Mouse (Mus musculus): ENCODE measurements around the gene AC170998.1. TPM values are rescaled to one million over a fixed set of nuclear protein-coding genes. Genes with fewer than 3 reads are reported as not detected.

AC170998.1 gene
- total RNA-seq (2017) = 10.1 to 17.4 TPM in 2 of 3 replicates, not detected in the other

GRCm38 (mm10) chr17:28725783-28726182, at the start of gene AC170998.1:
TSS of gene AC170998.1 (plus strand) at chr17:28726083.
- no peak for ATAC-seq (replicated peaks; ENCODE audit: insufficient number of reproducible peaks, low FRiP score, low TSS enrichment, poor library complexity, severe bottlenecking)

GRCm38 (mm10) chr17:28682311-28683084, 43.4 kb upstream of the AC170998.1 start:
- peak; percentile 62 for ATAC-seq (replicated peaks; ENCODE audit: insufficient number of reproducible peaks, low FRiP score, low TSS enrichment, poor library complexity, severe bottlenecking)

- ATAC-seq (replicated peaks; ENCODE audit: insufficient number of reproducible peaks, low FRiP score, low TSS enrichment, poor library complexity, severe bottlenecking) = no peak
Measured at GRCm38 (mm10) chr17:28683601-28684000, 42.3 kb upstream of the AC170998.1 start.

- no peak for ATAC-seq (replicated peaks; ENCODE audit: insufficient number of reproducible peaks, low FRiP score, low TSS enrichment, poor library complexity, severe bottlenecking)
Measured at GRCm38 (mm10) chr17:28684631-28685030, 41.3 kb upstream of the AC170998.1 start.

- no peak for ATAC-seq (replicated peaks; ENCODE audit: insufficient number of reproducible peaks, low FRiP score, low TSS enrichment, poor library complexity, severe bottlenecking)
Measured at GRCm38 (mm10) chr17:28687354-28687753, 38.5 kb upstream of the AC170998.1 start.

GRCm38 (mm10) chr17:28689586-28690283, 36.1 kb upstream of the AC170998.1 start, which contains the start of gene Slc26a8:
TSS of gene Slc26a8 (minus strand) at chr17:28690233.
- ATAC-seq (replicated peaks; ENCODE audit: insufficient number of reproducible peaks, low FRiP score, low TSS enrichment, poor library complexity, severe bottlenecking) = no peak

GRCm38 (mm10) chr17:28690776-28691686, 34.9 kb upstream of the AC170998.1 start, which contains the start of gene Mapk14:
TSS of gene Mapk14 (plus strand) at chr17:28691329.
- ATAC-seq (replicated peaks; ENCODE audit: insufficient number of reproducible peaks, low FRiP score, low TSS enrichment, poor library complexity, severe bottlenecking) = peak; percentile 81

GRCm38 (mm10) chr17:28691687-28692340, 34.1 kb upstream of the AC170998.1 start:
- no peak for ATAC-seq (replicated peaks; ENCODE audit: insufficient number of reproducible peaks, low FRiP score, low TSS enrichment, poor library complexity, severe bottlenecking)

- no peak for ATAC-seq (replicated peaks; ENCODE audit: insufficient number of reproducible peaks, low FRiP score, low TSS enrichment, poor library complexity, severe bottlenecking)
Measured at GRCm38 (mm10) chr17:28692341-28692710, 33.6 kb upstream of the AC170998.1 start.

- no peak for ATAC-seq (replicated peaks; ENCODE audit: insufficient number of reproducible peaks, low FRiP score, low TSS enrichment, poor library complexity, severe bottlenecking)
Measured at GRCm38 (mm10) chr17:28693086-28693485, 32.8 kb upstream of the AC170998.1 start.

GRCm38 (mm10) chr17:28694078-28694477, 31.8 kb upstream of the AC170998.1 start:
- no peak for ATAC-seq (replicated peaks; ENCODE audit: insufficient number of reproducible peaks, low FRiP score, low TSS enrichment, poor library complexity, severe bottlenecking)

GRCm38 (mm10) chr17:28694832-28695231, 31.1 kb upstream of the AC170998.1 start:
- no peak for ATAC-seq (replicated peaks; ENCODE audit: insufficient number of reproducible peaks, low FRiP score, low TSS enrichment, poor library complexity, severe bottlenecking)

GRCm38 (mm10) chr17:28696641-28697040, 29.2 kb upstream of the AC170998.1 start:
- ATAC-seq (replicated peaks; ENCODE audit: insufficient number of reproducible peaks, low FRiP score, low TSS enrichment, poor library complexity, severe bottlenecking) = no peak

- ATAC-seq (replicated peaks; ENCODE audit: insufficient number of reproducible peaks, low FRiP score, low TSS enrichment, poor library complexity, severe bottlenecking) = peak; percentile 73
Measured at GRCm38 (mm10) chr17:28697290-28698195, 28.3 kb upstream of the AC170998.1 start.

GRCm38 (mm10) chr17:28698245-28698644, 27.6 kb upstream of the AC170998.1 start:
- no peak for ATAC-seq (replicated peaks; ENCODE audit: insufficient number of reproducible peaks, low FRiP score, low TSS enrichment, poor library complexity, severe bottlenecking)

GRCm38 (mm10) chr17:28698672-28699071, 27.2 kb upstream of the AC170998.1 start:
- no peak for ATAC-seq (replicated peaks; ENCODE audit: insufficient number of reproducible peaks, low FRiP score, low TSS enrichment, poor library complexity, severe bottlenecking)

GRCm38 (mm10) chr17:28699789-28700188, 26.1 kb upstream of the AC170998.1 start:
- no peak for ATAC-seq (replicated peaks; ENCODE audit: insufficient number of reproducible peaks, low FRiP score, low TSS enrichment, poor library complexity, severe bottlenecking)

Data from monocyte, adult 5-6 weeks (primary cell).